Mouse (Mus musculus) kidney, embryonic 16.5 days (tissue): ENCODE data around the gene Gm4871. TPM values are rescaled to one million over a fixed set of nuclear protein-coding genes. Genes with fewer than 3 reads are reported as not detected.
A peak's percentile ranks its signal among the peaks of the same experiment; 100 is the strongest.

Source experiments
- ATAC-seq: fragments of 200-750 bp; cut with Nextera tagmentation; 2 replicates; pipeline ENCODE4 v1.8.0; 2017; ENCODE audit warnings: moderate TSS enrichment; ENCODE audit not compliant: low FRiP score, low TSS enrichment
- H3K27ac ChIP-seq: fragments of 300-500 bp; sonication (generic); 2 replicates; pipeline ENCODE4 v1.5.1; 2014; ENCODE audit warnings: low read length
- H3K27me3 ChIP-seq: fragments of 300-500 bp; sonication (generic); 2 replicates; pipeline ENCODE4 v1.6.1; 2014; ENCODE audit warnings: low read length, control low read depth, mixed read lengths; ENCODE audit not compliant: insufficient read depth
- H3K36me3 ChIP-seq: fragments of 300-500 bp; sonication (generic); 2 replicates; pipeline ENCODE4 v1.6.1; 2014; ENCODE audit warnings: low read length, control low read depth, mixed read lengths; ENCODE audit not compliant: insufficient read depth
- H3K4me1 ChIP-seq: fragments of 300-500 bp; sonication (generic); 2 replicates; pipeline ENCODE4 v1.6.1; 2014; ENCODE audit warnings: low read length, control low read depth, mixed read lengths; ENCODE audit not compliant: insufficient read depth
- H3K4me2 ChIP-seq: fragments of 300-500 bp; sonication (generic); replicated peaks from 2 replicates; pipeline ENCODE4 v1.6.1; 2014; ENCODE audit warnings: low read depth, low read length
- H3K4me3 ChIP-seq: fragments of 300-500 bp; sonication (generic); 2 replicates; pipeline ENCODE4 v1.5.1; 2014; ENCODE audit warnings: mild to moderate bottlenecking, low read length
- H3K9ac ChIP-seq: fragments of 300-500 bp; sonication (generic); replicated peaks from 2 replicates; pipeline ENCODE4 v1.6.1; 2014; ENCODE audit warnings: low read length
- H3K9me3 ChIP-seq: fragments of 300-500 bp; sonication (generic); 2 replicates; pipeline ENCODE4 v1.6.1; 2016; ENCODE audit warnings: low read length, control low read depth
- WGBS: fragments of 180-500 bp; shearing (Covaris S2); extraction: QIAGEN DNeasy Blood & Tissue Kit; methylation state at CpG from one replicate; pipeline ENCODE4 v1.1.7; 2014; 5-methylcytosine and 5-hydroxymethylcytosine counted together
- polyA plus RNA-seq: library from polyadenylated mRNA; unstranded; fragments of >200 nt; fragmentation: Nextera tagmentation; extraction: Ambion mirVana; gene quantifications from 2 replicates; pipeline ENCODE4 v1.2.1, GENCODE M21; 2015

Gene Gm4871
- polyA plus RNA-seq, 1 experiment from 2014 or later, result not detected

DNA sequence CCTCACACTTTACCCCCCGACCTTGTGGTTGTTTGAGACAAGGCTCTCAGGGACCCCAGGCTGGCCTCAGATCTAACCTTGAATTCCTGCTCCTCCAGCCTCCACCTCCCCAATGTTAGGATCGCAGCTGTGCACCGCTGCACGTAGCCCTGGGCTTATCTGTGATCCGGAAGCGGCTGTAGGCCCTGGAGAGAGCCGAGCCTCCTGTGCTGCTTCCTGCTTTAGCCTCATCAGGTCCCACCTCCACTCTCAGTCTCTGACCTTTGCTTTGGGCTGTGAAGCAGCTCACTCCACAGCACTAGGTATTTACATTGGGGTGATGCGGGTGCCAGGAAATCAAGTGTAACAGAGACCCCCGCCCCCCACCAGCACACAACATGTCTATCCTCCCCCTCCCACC lies 28.1 kb downstream of the Gm4871 start:
- Histone ChIP-seq H3K4me1 (no peaks in the 10 kb centered on the region), H3K4me2 (no peak overlapping the region), H3K9ac (no peak overlapping the region), H3K27me3 (no peaks in the 10 kb centered on the region), H3K4me3 (no peak overlapping the region), H3K36me3 (no peaks in the 10 kb centered on the region), H3K9me3 (no peaks in the 10 kb centered on the region), H3K27ac (no peak overlapping the region)
- ATAC-seq, result no peak
- 72% methylated on average over 9 of the region's 9 CpGs for WGBS

DNA sequence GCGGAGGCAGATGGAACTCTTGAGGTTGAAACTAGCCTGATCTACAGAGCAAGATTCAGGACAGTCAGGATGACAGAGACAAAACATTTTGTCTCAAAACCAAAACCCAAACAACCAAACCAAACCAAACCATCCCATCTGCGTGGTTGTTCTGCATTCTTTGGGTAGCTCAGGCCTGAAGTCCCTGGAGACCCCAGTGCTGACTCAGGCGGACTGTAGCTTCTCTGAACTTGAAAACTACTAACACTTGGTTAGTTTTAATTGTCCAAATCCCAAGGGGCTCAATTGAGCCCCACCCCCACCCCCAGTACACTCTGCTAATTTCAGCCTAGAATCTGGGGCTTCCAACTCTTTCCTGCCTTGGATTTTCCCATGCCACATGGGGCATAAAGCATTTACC lies 29.2 kb downstream of the Gm4871 start:
- Histone ChIP-seq H3K4me2 (no peak overlapping the region), H3K4me1 (no peaks in the 10 kb centered on the region), H3K9me3 (no peaks in the 10 kb centered on the region), H3K4me3 (no peak overlapping the region), H3K9ac (no peak overlapping the region), H3K36me3 (no peaks in the 10 kb centered on the region), H3K27ac (no peak overlapping the region), H3K27me3 (no peaks in the 10 kb centered on the region)
- ATAC-seq, result no peak
- WGBS, result 81% methylated on average over 3 of the region's 3 CpGs

DNA sequence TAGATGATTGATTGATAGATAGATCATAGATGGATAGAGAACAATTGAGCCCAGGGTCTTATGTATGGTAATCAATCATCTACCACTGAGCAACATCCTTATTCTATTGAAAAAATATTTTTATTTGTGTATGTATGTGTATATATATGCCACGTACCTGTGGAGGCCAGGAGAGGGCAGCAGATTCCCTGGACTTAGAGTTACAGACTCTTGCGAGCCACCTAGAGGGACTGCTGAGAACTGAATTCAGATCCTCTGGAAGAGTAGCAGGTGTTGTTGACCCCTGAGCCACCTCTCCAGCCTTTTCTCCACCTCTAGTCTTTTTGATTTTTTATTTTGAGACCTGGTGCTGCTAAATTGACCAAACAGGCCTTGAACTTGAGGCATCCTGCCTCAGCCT lies 34.1 kb downstream of the Gm4871 start:
- ATAC-seq, result no peak
- H3K27me3 ChIP-seq, result no peaks in the 10 kb centered on the region
- no peak overlapping the region for H3K9ac ChIP-seq
- no peak overlapping the region for H3K27ac ChIP-seq
- H3K9me3 ChIP-seq, result no peaks in the 10 kb centered on the region
- H3K4me2 ChIP-seq, result no peak overlapping the region
- no peaks in the 10 kb centered on the region for H3K36me3 ChIP-seq
- H3K4me3 ChIP-seq, result no peak overlapping the region
- 42% methylated on average over 2 of the region's 2 CpGs for WGBS
- no peaks in the 10 kb centered on the region for H3K4me1 ChIP-seq

- Histone ChIP-seq H3K27me3 (no peaks in the 10 kb centered on the region), H3K9ac (no peak overlapping the region), H3K4me2 (no peak overlapping the region), H3K4me3 (no peak overlapping the region), H3K4me1 (no peaks in the 10 kb centered on the region), H3K36me3 (no peaks in the 10 kb centered on the region), H3K9me3 (no peaks in the 10 kb centered on the region), H3K27ac (no peak overlapping the region)
- 62% methylated on average over 5 of the region's 5 CpGs for WGBS
- no peak for ATAC-seq
These were observed 42.1 kb downstream of the Gm4871 start for GRCm38 (mm10) chr5:144990481-144990880.

DNA sequence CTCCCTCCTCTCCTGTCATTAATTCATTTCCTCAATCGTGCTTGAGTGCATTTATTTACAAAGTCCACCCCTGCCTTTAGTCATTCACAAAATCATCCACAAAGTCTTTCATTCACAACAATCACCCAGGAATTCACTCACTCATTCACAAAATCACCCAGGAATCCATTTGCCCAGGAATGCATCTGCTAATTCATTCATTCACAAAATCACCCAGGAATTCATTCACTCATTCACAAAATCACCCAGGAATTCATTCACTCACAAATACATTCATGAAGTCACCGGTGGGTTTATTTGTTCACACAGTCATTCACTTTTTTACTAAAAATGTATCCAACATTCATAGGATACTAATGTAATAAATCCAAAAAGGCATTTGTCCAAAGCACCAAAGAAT lies 42.5 kb downstream of the Gm4871 start:
- Histone ChIP-seq H3K4me3 (no peak overlapping the region), H3K4me2 (no peak overlapping the region), H3K27me3 (no peaks in the 10 kb centered on the region), H3K27ac (no peak overlapping the region), H3K36me3 (no peaks in the 10 kb centered on the region), H3K4me1 (no peaks in the 10 kb centered on the region), H3K9me3 (no peaks in the 10 kb centered on the region), H3K9ac (no peak overlapping the region)
- ATAC-seq, result no peak
- 68% methylated on average over 2 of the region's 2 CpGs for WGBS

GRCm38 (mm10) chr5:144989061-144989405 lies 43.5 kb downstream of the Gm4871 start:
- Histone ChIP-seq H3K4me2 (no peak overlapping the region), H3K4me3 (no peak overlapping the region), H3K9ac (no peak overlapping the region), H3K36me3 (no peaks in the 10 kb centered on the region), H3K27ac (no peak overlapping the region), H3K9me3 (peaks cover 3% of the 10 kb centered on the region; the same call in 1 of the 2 replicates), H3K4me1 (no peaks in the 10 kb centered on the region), H3K27me3 (no peaks in the 10 kb centered on the region)
- 75% methylated on average over 4 of the region's 4 CpGs for WGBS
- ATAC-seq, result no peak

DNA sequence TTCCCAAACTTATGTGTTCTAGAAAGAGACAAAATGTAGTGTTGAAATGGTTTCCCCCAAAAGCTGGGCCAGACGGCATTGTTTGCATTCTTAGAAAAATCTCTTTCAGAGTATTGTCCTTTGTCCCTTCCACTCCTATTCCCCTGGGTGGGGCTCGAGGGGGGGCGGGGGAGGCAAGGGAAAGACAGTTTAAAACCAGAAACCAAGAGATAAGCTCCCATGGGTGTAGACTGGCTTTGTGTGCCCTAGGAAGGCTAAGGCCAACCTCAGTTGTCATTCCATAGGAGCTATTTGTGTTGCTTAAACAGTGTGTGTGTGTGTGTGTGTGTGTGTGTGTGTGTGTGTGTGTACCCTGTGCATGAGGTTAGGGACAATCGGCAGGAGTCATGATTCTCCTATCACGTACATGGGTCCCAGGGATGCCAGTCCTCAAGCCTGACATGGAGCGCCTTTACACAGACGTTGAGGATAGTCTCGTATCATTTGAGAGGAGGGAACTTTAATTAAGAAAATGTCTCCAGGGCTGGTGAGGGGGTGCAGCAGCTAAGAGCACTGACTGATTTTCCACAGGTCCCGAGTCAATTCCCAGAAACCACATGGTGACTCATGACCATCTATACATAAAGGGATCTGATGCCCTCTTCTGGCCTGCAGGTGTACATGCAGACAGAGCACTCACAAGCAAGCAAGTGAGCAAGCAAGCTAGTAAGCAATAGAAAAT lies 44.1 kb downstream of the Gm4871 start:
- H3K4me3 ChIP-seq, result no peak overlapping the region
- no peaks in the 10 kb centered on the region for H3K36me3 ChIP-seq
- WGBS, result 46% methylated on average over 9 of the region's 9 CpGs
- ATAC-seq, result peak; percentile 64
- H3K4me2 ChIP-seq, result no peak overlapping the region
- no peak overlapping the region for H3K27ac ChIP-seq
- H3K27me3 ChIP-seq, result no peaks in the 10 kb centered on the region
- peaks cover 3% of the 10 kb centered on the region; the same call in 1 of the 2 replicates for H3K9me3 ChIP-seq
- no peaks in the 10 kb centered on the region for H3K4me1 ChIP-seq
- no peak overlapping the region for H3K9ac ChIP-seq

DNA sequence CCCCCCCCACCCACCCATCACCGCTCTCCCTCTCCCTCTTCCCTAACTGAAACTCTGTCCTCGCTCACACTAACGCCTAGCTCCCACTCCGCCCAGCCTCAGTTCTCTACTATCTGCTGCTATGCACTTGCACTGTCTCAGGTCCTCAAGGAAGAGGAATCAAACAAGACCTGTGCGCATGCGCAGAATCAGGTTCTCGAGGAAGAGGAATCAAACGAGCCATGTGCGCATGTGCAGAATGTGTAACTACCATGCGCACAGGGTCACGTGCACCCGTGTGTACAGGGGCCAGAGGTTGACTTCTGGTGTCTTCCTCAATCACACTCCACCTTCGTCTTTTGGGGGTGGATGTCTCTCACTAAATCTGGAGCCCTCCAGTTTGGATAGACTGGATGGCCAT lies 45.0 kb downstream of the Gm4871 start:
- WGBS, result 93% methylated on average over 13 of the region's 13 CpGs
- no peak overlapping the region for H3K27ac ChIP-seq
- H3K4me2 ChIP-seq, result no peak overlapping the region
- no peak overlapping the region for H3K9ac ChIP-seq
- H3K27me3 ChIP-seq, result no peaks in the 10 kb centered on the region
- H3K4me1 ChIP-seq, result no peaks in the 10 kb centered on the region
- peaks cover 8% of the 10 kb centered on the region; the same call in 1 of the 2 replicates for H3K9me3 ChIP-seq
- H3K4me3 ChIP-seq, result no peak overlapping the region
- no peak for ATAC-seq
- no peaks in the 10 kb centered on the region for H3K36me3 ChIP-seq

DNA sequence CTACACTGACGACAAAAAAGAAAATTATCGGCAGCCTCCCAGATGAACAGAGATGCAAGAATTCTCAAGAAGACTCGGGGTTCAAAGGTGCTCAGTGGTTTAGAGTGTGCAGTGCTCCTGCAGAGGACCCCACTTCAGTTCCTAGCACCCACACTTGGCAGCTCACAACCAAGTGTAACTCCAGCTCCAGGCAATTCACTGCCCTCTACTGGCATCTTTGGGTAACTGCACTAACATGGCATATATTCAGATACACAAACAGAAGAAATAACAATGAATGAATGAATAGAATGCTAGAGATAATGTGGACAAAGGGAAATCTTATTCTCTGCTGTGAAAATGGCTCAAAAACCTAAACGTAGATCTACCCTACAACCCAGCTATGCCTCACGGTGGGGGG lies 47.7 kb downstream of the Gm4871 start:
- 94% methylated on average over 5 of the region's 5 CpGs for WGBS
- H3K27ac ChIP-seq, result no peak overlapping the region
- H3K9me3 ChIP-seq, result peaks cover 8% of the 10 kb centered on the region; the same call in 1 of the 2 replicates
- H3K4me1 ChIP-seq, result no peaks in the 10 kb centered on the region
- H3K9ac ChIP-seq, result no peak overlapping the region
- H3K4me3 ChIP-seq, result no peak overlapping the region
- no peaks in the 10 kb centered on the region for H3K36me3 ChIP-seq
- no peaks in the 10 kb centered on the region for H3K27me3 ChIP-seq
- ATAC-seq, result no peak
- no peak overlapping the region for H3K4me2 ChIP-seq

- 94% methylated on average over 3 of the region's 3 CpGs for WGBS
- no peak overlapping the region for H3K9ac ChIP-seq
- H3K9me3 ChIP-seq, result peaks cover 8% of the 10 kb centered on the region; the same call in 1 of the 2 replicates
- H3K4me2 ChIP-seq, result no peak overlapping the region
- no peak overlapping the region for H3K4me3 ChIP-seq
- H3K36me3 ChIP-seq, result no peaks in the 10 kb centered on the region
- ATAC-seq, result no peak
- no peak overlapping the region for H3K27ac ChIP-seq
- H3K4me1 ChIP-seq, result no peaks in the 10 kb centered on the region
- no peaks in the 10 kb centered on the region for H3K27me3 ChIP-seq
These were observed 49.3 kb downstream of the Gm4871 start for GRCm38 (mm10) chr5:144983227-144983626.
